ENCODE assay signal across 21 mouse cellular contexts in the genomic region with DNA sequence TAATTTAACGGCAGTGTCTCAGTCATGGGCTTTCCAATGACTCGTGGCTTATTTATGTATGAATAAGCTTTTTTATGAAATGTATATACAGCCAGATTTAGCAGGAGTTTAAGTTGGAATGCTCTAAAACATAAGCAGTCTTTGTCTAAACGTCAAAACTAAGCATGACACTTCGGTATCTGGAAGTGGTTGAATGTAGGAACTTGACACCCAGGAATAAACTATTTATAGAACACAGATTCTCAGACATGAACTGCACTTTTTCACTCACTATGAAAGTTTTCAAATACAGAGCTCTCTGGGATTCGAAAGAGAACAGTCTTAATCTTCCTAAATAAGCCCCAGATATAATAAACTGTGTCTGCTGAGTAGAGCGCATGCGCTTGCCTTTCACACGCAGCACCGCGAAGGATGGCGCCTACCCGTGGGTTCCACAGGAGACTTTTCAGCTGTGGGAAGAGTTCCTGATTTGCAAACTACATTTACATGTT. TPM values are rescaled to one million over a fixed set of nuclear protein-coding genes. Genes with fewer than 3 reads are reported as not detected.
A peak's percentile ranks its signal among the peaks of the same experiment; 100 is the strongest.
DNase-seq lines count a peak whose midpoint lies in the region; ATAC-seq lines count a peak whose summit lies in the region.
"Had no signal": no experiment of that assay in that cellular context is flagged by ENCODE, and none has a peak within 500 bp of the region (broad histone marks: within the 10 kb centered on the region; RNA-seq: fewer than 3 reads in every experiment).

No protein-coding gene starts in this region.

- no peaks in the 10 kb centered on the region for H3K27me3 ChIP-seq in heart, embryonic 13.5 days (replicated peaks)
- H3K27me3 ChIP-seq in heart, embryonic 11.5 days (ENCODE audit: control insufficient read depth, insufficient read depth, low read length), result no peaks in the 10 kb centered on the region
- H3K27me3 ChIP-seq in embryonic facial prominence, embryonic 12.5 days, result no peaks in the 10 kb centered on the region
- no peaks in the 10 kb centered on the region for H3K27me3 ChIP-seq in stomach, embryonic 14.5 days (ENCODE audit: control insufficient read depth, insufficient read depth, low read length)
- H3K27me3 ChIP-seq: forebrain, embryonic 15.5 days; limb, embryonic 15.5 days had no signal

- peaks cover 8% of the 10 kb centered on the region; the same call in 1 of the 2 replicates for H3K4me1 ChIP-seq in heart, embryonic 13.5 days
- no peaks in the 10 kb centered on the region for H3K4me1 ChIP-seq in heart, embryonic 11.5 days (ENCODE audit: control insufficient read depth, insufficient read depth, low read length)
- H3K4me1 ChIP-seq in embryonic facial prominence, embryonic 12.5 days, result no peaks in the 10 kb centered on the region
- H3K4me1 ChIP-seq in stomach, embryonic 14.5 days (ENCODE audit: control insufficient read depth, insufficient read depth, low read length), result no peaks in the 10 kb centered on the region
- H3K4me1 ChIP-seq: forebrain, embryonic 15.5 days; limb, embryonic 15.5 days; midbrain, embryonic 10.5 days had no signal

- H3K36me3 ChIP-seq in heart, embryonic 13.5 days, result no peaks in the 10 kb centered on the region
- no peaks in the 10 kb centered on the region for H3K36me3 ChIP-seq in heart, embryonic 11.5 days (ENCODE audit: control insufficient read depth, insufficient read depth, low read length)
- H3K36me3 ChIP-seq in embryonic facial prominence, embryonic 12.5 days, result no peaks in the 10 kb centered on the region
- no peaks in the 10 kb centered on the region for H3K36me3 ChIP-seq in stomach, embryonic 14.5 days (ENCODE audit: control insufficient read depth, insufficient read depth, low read length)
- H3K36me3 ChIP-seq: forebrain, embryonic 15.5 days; limb, embryonic 15.5 days; midbrain, embryonic 10.5 days had no signal

- DNase-seq in 3T3-L1 (ENCODE audit: low read depth, low spot score), result peak; percentile 23
- no peak for DNase-seq in spleen, adult 12 weeks (ENCODE audit: low spot score)
- DNase-seq in testis, postnatal 10 days (ENCODE audit: low spot score), result no peak
- DNase-seq: adrenal gland, postnatal 10 days; cerebellum, adult 11 months; cerebellum, postnatal 10 days; kidney, adult 2 months; kidney, postnatal 14 days; retina, postnatal 1 day; thymus, adult 2 months had no signal

- WGBS in heart, embryonic 13.5 days, result 63% methylated on average over 12 of the region's 12 CpGs
- 69% methylated on average over 12 of the region's 12 CpGs for WGBS in heart, embryonic 11.5 days (ENCODE audit: insufficient replicate concordance)
- WGBS in embryonic facial prominence, embryonic 12.5 days, result 57% methylated on average over 12 of the region's 12 CpGs
- WGBS in stomach, embryonic 14.5 days, result 45% methylated on average over 12 of the region's 12 CpGs

- H3K4me2 ChIP-seq in heart, embryonic 13.5 days, result no peak overlapping the region
- no peak overlapping the region for H3K4me2 ChIP-seq in heart, embryonic 11.5 days
- H3K4me2 ChIP-seq in embryonic facial prominence, embryonic 12.5 days (replicated peaks), result no peak overlapping the region
- H3K4me2 ChIP-seq in stomach, embryonic 14.5 days (replicated peaks; ENCODE audit: low read depth, low read length), result no peak overlapping the region
- H3K4me2 ChIP-seq: forebrain, embryonic 15.5 days; limb, embryonic 15.5 days had no signal

- ATAC-seq in heart, embryonic 13.5 days (ENCODE audit: extremely low read depth, insufficient number of reproducible peaks, low FRiP score, low TSS enrichment), result no peak
- no peak for ATAC-seq in heart, embryonic 11.5 days (replicated peaks; ENCODE audit: insufficient number of reproducible peaks, low FRiP score, low TSS enrichment)
- ATAC-seq in embryonic facial prominence, embryonic 12.5 days (ENCODE audit: insufficient number of reproducible peaks, insufficient read depth, low FRiP score, low TSS enrichment), result 0 out of 2 replicates have a peak, but pooled peaks have one; percentile 22
- peak; percentile 82 for ATAC-seq in stomach, embryonic 14.5 days (ENCODE audit: insufficient number of reproducible peaks, insufficient read depth, low FRiP score, low read depth)
- ATAC-seq: activated CD4-positive, CD25-positive, alpha-beta regulatory T cell, adult 4 months; forebrain, embryonic 15.5 days; hindbrain, embryonic 16.5 days had no signal

- peak overlapping the region; percentile 65 for H3K27ac ChIP-seq in heart, embryonic 13.5 days (replicated peaks)
- H3K27ac ChIP-seq in heart, embryonic 11.5 days (ENCODE audit: low read depth, low read length), result no peak overlapping the region
- H3K27ac ChIP-seq in embryonic facial prominence, embryonic 12.5 days, result no peak overlapping the region
- H3K27ac ChIP-seq in stomach, embryonic 14.5 days (ENCODE audit: low read length), result peak overlapping the region; percentile 61; the same call in 1 of the 2 replicates
- H3K27ac ChIP-seq: forebrain, embryonic 15.5 days; layer of hippocampus, adult 2 months; limb, embryonic 15.5 days; macrophage; midbrain, embryonic 10.5 days had no signal

- H3K9ac ChIP-seq in heart, embryonic 13.5 days, result no peak overlapping the region
- no peak overlapping the region for H3K9ac ChIP-seq in heart, embryonic 11.5 days (ENCODE audit: low read depth, low read length)
- no peak overlapping the region for H3K9ac ChIP-seq in embryonic facial prominence, embryonic 12.5 days
- no peak overlapping the region for H3K9ac ChIP-seq in stomach, embryonic 14.5 days (replicated peaks; ENCODE audit: low read depth, low read length)
- H3K9ac ChIP-seq: forebrain, embryonic 15.5 days; limb, embryonic 15.5 days had no signal

- H3K4me3 ChIP-seq in heart, embryonic 13.5 days, result no peak overlapping the region
- H3K4me3 ChIP-seq in heart, embryonic 11.5 days (ENCODE audit: low read depth, low read length), result no peak overlapping the region
- no peak overlapping the region for H3K4me3 ChIP-seq in embryonic facial prominence, embryonic 12.5 days
- H3K4me3 ChIP-seq in stomach, embryonic 14.5 days (ENCODE audit: low read depth, low read length), result no peak overlapping the region
- H3K4me3 ChIP-seq: forebrain, embryonic 15.5 days; layer of hippocampus, adult 2 months; limb, embryonic 15.5 days; midbrain, embryonic 10.5 days had no signal

- H3K9me3 ChIP-seq in heart, embryonic 13.5 days, result no peaks in the 10 kb centered on the region
- no peaks in the 10 kb centered on the region for H3K9me3 ChIP-seq in heart, embryonic 11.5 days (replicated peaks; ENCODE audit: control insufficient read depth, low read length)
- H3K9me3 ChIP-seq in embryonic facial prominence, embryonic 12.5 days, result no peaks in the 10 kb centered on the region
- no peaks in the 10 kb centered on the region for H3K9me3 ChIP-seq in stomach, embryonic 14.5 days (ENCODE audit: control insufficient read depth, low read depth, low read length)
- H3K9me3 ChIP-seq: forebrain, embryonic 15.5 days; limb, embryonic 15.5 days; midbrain, embryonic 10.5 days had no signal

RNA-seq across cellular contexts. Expression of gene Rbm43, which starts 42.5 kb away (rescaled TPM):
- polyA plus RNA-seq in heart, embryonic 13.5 days (2015; fragmentation: Nextera tagmentation; extraction: Ambion mirVana), result 11.5 and 12.6 TPM in 2 replicates
- polyA plus RNA-seq in heart, embryonic 11.5 days (2014; fragmentation: Nextera tagmentation; extraction: Ambion mirVana), result 11.6 and 14.4 TPM in 2 replicates
- 11.1 and 12.3 TPM in 2 replicates for polyA plus RNA-seq in embryonic facial prominence, embryonic 12.5 days (2016; fragmentation: Nextera tagmentation; extraction: Ambion mirVana)
- 18.7 and 19.0 TPM in 2 replicates for polyA plus RNA-seq in stomach, embryonic 14.5 days (2014; fragmentation: Nextera tagmentation; extraction: Ambion mirVana)

Comparison
In these comparisons a context has a peak if more than half of its experiments do, and no peak if none do; other contexts are left out.
1. H3K27ac ChIP-seq: peak in heart, embryonic 13.5 days (single experiment) and stomach, embryonic 14.5 days (single experiment); none in heart, embryonic 11.5 days (single experiment) and embryonic facial prominence, embryonic 12.5 days (single experiment).
2. ATAC-seq: peak in embryonic facial prominence, embryonic 12.5 days (single experiment) and stomach, embryonic 14.5 days (single experiment); none in heart, embryonic 13.5 days (single experiment) and heart, embryonic 11.5 days (single experiment).